Mouse (Mus musculus) right cerebral cortex, postnatal 14 days (tissue): Measurements from ENCODE around the gene Gatad2a.
A peak's percentile ranks its signal among the peaks of the same experiment; 100 is the strongest.

Experiments used
- DNase-seq: peaks from one replicate; pipeline ENCODE4 v3.0.0; 2022

Gene Gatad2a

DNA sequence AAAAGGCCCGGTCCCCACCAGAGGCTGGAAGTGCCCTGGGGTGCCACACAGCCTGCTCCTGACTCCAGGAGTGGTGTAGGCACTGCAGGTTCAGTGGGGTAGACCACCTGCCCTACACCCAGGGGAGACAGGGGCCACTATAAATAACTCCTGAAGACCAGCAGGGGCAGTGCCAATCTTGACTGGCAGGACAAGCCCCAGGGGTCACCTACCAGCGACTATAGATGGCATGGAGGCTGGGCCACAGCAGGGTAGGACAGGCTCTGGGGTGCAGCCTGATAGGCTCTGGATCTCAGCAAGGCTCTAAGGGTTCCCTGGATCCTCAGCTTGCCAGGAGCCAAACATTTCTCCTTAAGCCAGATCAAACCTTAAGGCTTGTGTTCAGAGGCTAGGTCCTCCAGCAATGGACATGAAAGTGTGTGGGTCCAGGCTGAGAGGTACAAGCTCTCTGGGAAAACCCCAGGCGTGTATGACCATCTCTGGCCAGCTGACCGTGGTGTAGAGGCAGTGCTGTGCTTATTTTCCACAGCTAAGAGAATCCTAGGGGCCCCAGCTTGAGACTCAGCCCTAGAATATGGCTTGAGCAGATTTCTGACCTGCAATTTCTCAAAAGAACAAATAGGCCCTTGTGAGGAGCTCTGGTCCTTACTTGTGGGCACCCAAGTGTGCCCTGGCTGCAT, 100.3 kb downstream of the Gatad2a start:
- no peak for DNase-seq

DNA sequence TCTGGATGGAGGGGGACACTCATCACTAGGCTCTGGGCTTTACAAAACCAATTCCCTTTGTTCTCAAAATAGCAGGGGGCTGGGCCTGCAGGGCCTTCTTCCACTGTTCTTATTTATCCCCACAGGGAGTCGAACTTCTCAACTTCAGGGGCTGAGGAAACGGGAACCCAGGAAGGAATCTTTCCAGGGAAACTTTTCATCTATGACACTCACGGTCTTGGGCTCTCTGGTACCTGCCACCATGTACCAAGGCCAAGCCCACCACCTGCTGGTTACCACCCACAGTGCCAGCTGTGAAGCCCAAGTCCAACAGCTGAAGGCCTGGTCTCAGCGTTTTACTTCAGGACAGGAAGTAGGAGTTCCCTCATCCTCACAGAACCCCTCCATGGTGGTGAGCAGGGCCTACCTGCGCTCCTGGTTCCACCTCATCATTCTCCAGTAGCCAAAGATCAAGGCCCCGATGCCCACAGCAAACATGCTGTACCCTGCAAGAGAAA, 101.3 kb downstream of the Gatad2a start:
- no peak for DNase-seq

DNA sequence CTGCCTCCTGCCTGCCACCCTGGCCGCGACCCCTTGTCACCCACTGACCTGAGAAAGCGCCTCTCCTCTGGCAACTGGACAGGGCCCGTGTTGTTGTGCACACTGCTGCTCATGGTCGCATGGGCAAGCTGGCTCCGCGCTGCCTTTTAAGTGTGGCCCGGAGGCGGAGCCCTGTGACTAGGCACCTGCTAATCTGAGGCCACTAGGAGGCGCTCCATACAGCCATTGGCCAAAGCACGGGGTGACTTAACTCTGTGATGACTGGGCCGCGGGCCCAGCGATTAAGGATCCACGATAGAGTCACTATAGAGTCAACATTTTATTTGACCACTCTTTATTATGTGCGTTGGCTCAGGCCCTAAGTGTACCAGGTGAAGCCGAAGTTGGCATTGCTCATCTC, 102.3 kb downstream of the Gatad2a start:
- DNase-seq, result peak; percentile 74

DNA sequence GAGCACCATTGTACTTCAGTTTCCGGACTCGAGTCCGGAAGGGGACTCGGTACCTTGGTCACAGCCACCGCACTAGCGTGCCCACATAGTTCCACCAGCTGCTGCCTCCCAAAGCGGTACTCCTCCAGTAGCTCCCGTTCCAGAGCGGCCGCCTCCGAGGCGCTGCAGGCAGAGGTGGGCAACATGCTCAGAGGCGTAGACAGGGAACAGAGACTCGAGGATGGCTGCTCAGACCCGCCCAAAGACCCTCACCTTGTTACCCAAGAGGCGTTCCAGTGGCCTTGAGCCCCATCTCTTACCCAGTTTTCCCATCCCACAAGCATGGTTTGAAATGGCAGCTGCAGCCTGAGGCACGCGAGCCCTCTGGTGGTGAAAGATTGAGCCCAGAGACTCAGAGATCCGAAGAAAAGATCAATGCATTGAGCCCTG, 105.4 kb downstream of the Gatad2a start:
- peak; percentile 70 for DNase-seq

DNA sequence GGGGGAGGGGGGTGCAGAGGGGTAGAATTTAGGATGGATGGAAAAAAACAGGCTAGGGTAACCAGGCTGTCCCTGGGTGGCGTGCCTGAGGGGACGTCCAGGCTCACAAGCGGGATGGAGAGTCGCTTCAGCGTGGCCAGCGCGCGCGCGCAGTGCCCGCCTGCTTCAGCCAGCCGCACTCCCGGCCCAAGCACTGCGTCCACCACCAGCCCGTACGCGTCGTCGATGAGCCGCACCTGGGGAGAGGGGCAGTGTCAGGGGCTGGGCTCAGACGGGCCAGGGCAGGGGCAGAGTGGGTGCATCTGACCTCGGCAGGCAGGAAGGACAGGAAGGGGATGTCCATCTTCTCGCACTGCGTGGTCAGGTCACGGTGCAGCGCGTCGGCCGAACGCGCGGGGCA, 107.3 kb downstream of the Gatad2a start:
- no peak for DNase-seq

DNA sequence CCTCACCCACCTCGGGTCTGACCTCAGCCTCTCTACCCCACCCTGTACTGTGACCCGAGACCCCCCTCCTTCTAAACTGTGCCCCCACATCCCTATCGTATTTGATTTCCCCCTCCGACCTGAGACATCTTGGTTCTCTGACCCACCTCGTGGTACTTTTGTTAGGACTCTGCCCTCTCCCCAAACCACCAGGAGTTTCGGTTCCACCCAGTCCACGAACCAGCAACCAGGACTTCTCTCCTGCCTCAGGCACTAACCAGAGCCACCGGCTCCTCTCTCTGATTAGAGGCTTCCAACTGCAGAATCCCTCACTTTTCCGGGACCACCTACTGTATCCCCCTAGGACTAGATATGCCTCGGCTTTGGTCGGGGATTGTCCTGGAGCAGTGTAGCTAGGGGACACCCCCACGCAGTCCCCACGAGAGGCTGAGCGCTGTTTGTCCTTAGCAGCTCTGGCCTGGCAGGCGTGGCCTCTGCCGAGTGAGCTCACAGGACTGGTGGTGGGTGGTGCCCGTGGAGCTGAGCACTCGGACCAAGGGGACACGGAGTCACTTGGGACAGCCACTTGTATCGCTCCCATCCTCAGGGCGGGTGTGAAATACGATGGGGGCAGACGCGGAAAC, 107.8 kb downstream of the Gatad2a start:
- DNase-seq, result no peak

DNA sequence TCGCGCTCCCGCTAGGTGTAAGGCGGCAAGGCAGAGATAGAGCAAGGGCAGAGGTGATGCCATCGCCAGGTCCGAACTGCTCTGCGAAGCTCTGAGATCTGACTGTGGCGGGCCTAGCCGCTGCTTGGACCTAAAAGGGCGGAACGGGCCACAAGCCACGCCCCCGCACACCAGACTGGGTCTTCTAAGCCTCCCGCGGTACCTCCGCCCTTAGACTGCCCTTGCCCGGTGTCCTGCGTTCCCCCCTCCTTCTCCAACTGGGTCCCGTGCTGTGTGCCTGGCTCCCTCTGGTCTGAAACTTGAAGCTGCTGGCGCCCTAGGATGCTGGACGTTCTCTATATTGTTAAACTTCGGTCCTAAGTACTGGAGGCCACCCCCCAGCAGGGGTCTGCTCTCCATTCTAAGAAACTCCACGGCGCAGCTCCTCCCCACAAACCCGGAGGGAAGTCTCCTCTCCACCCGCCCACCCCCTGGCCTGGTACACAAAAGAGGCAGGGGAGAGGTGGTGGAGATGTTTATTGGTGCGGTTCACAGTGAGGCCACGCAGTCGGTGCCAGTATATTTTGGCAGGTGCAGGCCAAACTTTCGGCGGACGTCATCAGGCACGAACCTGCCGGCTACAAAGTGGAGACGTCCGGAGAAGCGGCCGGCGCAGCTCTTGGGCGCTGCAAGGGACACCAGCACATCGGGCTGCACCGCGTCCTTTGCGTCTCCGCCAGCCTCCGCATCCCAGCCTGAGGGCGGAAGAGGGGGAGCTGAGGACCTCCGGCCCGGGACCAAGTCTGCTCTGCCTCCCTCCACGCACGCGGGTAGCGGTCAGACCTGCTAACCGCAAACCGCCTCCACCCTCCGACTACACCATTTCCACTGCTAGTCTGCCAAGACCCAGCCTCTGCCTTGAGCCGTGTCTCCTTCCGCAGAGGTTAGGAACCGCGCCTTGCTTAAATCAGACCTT, 108.6 kb downstream of the Gatad2a start, which contains the start of gene Cilp2:
Gene Cilp2, minus strand, starts transcription at position 399 of the 955 bp plus-strand sequence.
- no peak for DNase-seq

DNA sequence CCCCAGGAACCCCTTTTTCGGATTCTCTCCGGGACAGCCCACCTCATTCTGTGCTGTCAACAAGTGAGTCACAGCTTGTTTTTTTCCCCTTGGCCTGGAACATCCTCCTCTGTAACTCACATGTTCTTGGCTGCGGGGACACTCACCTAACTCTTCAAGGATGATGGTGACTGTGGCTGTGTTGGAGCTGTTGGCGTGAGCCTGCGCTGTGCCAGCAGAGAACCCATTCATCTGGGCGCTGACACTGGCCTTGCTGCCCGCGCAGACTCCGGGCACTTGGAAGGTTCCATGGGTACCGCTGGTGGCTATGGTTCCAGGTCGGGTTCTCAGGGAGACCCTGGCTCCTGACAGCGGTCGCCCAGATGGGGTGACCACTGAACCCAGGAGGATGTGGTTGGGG, 112.0 kb downstream of the Gatad2a start:
- DNase-seq, result no peak

DNA sequence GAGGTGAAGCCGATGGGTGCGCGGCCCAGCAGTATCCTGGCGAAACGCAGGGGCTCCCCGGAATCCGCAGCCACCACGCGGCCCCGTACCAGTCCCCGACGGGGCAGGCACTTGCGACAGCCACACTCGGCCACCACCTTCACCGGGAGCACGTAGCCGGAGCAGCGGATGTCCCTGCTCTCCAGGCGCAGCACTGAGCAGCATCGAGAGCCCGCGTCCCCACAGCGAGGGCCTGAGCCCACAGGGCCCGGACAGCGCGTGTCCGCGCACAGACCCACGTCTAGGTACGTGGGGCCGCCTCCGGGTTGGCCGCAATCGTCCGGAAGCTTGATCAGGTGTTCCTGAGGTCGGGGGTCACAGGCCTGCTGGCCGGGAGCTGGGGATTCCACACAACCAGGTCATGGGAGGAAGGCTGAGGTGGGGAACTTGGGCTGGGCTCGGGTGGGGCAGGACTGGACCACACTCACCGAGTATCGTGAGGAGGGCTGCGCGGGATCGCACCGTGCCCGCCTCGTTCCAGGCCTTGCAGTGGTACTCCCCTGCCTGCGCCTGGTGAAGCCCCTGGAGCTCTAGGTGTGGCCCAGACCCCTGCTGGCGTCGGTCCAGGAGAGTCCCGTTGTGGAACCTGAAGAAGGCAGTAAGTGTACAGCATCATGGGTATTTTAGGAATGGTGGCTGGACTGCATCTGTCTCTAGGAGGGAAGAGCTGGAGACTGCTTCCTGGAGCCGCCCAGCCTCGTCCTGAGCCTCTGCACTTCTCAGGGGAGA, 113.2 kb downstream of the Gatad2a start:
- no peak for DNase-seq

DNA sequence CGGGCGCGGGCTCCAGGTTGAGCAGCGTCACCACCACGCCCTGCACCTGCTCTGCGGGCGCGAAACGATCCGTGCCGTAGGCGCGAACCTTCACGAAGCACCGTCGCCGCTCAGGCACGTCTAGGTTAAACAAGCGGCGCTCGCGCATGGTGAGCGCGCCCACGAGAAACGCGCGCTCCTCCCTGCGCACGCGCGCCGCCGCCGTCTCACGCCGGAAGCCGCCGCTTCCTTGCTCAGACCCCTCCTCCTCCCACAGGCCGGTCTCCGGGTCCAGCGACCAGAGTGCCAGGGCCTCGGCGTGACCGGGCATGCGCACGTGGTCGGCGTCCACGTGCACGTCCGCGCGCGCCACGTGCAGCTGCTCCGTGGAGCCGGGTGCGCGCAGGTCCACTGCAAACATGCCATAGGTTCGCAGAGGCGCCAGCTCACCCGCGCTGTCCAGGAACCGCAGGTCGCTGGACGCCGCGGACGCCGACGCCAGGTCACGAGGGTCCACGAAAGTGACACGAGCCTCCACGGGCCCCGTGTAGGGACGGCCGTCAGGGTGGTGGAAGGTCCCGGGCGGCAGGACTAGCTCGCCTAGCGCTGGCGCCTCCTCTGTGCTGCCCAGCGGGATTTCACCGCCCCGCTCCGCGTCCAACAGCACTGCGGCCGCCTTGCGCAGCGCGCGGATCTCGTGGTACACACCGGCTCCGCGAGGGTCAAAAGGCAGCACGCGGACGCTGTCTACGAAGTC, 114.0 kb downstream of the Gatad2a start:
- DNase-seq, result peak; percentile 75

DNA sequence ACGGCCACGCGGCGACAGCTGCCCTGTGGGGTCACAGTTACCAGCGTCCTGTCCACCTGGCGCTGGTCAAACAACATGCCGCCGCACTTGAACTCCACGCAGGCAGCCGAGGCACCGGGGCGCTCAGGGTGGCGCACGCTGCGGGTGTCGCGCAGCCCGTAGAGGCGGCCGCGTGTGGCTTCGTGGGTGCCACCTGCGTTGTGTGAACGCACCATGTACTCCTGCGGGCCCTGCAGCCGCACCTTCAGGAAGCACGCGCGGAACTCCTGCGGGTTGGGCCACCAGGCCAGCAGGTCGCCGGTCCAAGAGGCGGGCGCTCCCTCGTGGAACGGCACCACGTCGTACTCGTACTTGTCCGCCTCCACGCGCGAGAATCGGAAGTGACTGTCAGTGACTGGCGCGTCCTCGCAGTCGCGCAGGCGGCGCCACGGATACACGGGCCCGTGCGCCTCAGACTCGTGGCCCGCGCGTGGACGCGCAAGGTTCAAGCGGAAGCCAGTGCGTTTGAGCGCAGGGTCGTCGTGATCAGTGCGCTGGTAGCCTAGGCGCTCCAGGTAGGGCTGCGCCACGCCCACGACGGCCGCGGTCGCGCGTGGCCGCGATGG, 114.8 kb downstream of the Gatad2a start:
- no peak for DNase-seq

DNA sequence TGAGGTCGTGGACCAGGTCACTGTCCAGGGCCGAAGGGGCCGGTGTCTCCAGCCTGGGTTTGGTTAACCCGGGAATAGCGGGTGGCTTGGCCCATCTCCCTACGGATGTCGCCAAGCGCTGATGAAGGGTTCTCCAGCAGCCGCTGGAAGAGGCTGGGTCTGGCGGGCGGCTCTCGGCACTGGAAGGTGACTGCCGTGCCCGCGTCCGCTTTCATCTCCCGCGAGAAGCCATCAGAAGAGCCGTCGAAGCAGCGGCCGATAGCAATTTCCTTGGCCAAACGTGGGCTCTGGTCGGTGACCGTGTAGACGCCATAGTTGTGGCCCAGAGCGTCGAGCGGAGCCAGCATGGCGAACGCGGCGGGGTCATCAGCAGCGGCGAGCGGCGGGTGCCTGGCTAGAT, 115.3 kb downstream of the Gatad2a start:
- no peak for DNase-seq

DNA sequence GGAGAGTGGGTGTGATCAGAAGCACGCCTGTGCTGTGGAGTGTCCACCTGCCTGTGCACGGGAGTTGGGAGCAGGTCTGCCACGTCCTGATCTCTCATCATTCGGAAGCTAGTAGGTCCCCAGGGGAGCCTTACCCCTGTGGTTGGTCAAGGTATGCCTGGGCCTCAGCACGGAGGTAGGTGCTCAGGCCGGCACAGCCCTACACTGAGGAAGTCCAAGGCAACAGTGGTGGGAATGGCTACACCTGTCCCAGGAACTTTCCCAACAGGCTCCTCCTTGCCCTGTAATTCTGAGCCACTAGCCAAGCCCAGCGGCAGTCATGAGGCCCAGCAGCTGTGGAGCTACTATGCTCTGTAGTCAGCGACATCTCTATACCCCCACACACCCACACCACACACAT, 116.5 kb downstream of the Gatad2a start:
- no peak for DNase-seq

DNA sequence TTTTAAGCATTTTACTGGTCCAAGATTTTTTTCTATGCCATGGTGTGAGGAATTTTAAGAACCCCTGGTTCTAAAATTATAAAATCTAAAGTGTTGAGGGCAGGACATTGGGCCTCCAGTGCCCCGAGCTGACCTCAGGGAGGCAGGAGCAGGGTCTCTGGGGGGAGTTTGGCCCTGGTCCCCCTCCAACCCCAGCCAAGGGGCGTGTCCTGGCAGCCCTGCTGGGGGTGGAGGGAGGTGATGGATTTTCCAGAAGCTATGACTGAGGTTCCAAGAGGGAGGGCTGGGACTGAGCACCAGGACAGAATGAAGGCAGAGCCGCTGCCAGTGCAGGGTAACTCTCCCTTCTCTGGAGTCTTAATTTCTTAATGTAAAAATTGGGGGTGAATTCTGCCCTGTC, 118.2 kb downstream of the Gatad2a start:
- no peak for DNase-seq

DNA sequence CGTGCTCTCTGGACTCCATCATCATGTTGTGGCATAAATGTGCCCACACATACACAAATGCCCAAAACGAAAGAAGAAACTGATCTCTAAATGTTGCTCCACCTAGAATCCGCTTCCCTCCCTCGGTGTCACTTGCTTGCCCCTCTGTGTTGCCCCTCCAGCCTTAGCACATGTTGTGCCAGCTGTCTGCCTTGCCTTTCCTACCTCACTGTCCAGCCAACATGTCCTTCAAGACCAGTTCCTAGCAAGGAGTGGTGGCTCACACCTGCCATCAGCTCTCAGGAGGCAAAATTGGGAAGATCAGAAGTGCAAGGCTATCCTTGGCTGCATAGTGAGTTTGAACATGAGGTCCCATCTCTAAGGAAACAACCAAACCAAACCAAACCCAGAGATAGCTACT, 118.8 kb downstream of the Gatad2a start:
- no peak for DNase-seq

DNA sequence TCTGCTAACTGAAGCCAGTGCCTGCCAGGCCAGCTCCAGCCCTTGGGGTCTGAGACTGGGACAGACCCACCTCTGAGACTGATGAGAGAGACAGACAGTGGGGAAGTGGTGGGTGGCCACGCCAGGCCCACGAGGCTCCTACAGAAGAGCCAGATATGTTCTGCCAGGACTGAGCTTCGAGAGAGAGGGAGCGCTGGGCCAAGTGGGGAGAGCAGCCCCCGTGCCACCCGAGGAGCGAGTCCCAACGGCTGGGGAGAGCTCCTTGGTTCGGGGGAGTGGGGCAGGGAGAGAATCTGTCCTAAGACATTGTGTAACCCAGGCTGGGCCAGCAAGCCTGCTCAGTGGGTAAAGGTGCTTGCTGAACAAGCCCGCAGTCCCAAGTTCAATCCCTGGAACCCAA, 119.2 kb downstream of the Gatad2a start:
- no peak for DNase-seq

DNA sequence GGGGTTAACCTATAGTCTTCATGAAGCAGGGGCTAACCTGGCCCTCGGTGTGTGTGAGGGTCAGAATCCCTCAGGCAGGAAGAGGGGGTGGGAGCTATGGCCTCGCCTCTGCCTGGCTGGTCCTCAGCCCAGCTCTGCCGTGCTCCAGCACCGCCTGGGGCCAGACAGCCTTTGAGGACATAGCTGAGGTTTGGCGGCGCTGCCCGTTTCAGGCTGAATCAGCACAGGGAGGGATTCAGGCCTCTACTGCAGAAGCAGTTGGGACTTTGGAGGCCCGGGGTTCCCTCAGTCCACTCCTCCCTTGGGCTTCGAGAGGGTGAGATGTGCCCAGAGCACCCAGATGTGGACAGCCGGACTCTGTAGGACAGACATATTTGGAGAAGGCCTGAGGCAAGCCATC, 120.1 kb downstream of the Gatad2a start:
- DNase-seq, result no peak

DNA sequence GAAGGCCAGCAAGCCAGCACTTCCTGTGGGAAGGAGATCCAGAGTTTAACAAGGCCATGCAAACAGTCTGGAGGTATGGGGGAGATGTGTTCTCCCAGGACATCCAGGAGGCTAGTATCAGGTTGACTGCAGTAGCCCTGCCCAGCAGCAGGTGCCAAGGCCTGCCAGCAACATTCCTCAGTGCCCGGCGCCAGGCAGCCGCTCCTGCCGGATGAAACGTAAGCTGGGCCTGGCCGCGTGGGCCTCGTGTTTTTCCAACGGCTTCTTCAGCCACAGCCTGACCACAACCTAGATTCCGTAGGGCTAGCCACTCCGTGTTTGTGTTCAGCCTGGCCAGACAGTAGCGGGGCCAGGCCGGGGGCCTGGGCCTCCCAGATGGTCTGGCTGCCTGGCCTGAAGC, 121.5 kb downstream of the Gatad2a start:
- no peak for DNase-seq

DNA sequence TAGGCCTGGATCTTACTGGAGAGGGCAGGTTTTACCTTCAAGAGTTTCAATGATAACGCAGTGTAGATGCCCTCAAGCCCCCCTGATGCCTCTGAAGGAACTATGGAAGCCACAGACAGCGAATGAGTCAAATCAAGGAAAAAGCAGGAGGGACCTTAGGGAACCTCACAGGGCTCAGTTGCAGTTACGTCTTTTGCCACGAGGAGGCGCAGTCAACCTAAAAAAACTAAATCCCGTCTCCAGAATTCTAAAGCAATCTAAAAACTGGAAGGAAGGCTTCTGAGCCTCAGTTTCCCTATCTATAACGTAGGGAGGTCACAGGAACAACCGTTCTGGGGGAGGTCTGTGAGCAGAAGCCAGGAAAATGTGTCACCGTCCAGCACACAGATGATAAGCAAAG, 122.0 kb downstream of the Gatad2a start:
- peak; percentile 62 for DNase-seq

DNA sequence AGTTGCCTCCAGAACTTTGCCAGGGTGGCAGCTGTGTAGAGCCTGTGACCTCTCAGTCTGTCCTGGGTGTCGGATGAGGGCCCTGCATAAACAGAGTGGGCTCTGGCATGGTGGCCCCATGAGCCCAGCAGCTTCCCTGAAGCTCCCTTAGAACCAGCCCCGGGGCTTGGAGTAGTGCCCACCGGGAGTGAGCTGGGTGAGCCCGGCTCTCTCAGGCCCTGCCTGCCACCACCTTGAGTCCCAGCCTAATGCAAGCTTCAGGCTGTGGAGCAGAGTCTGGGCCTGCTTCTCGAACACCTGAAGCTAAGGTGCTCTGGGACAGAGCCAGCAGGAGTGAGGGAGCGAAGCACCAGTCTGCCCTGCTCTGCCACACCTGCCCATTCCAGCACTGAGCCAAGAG, 125.3 kb downstream of the Gatad2a start:
- DNase-seq, result no peak

DNA sequence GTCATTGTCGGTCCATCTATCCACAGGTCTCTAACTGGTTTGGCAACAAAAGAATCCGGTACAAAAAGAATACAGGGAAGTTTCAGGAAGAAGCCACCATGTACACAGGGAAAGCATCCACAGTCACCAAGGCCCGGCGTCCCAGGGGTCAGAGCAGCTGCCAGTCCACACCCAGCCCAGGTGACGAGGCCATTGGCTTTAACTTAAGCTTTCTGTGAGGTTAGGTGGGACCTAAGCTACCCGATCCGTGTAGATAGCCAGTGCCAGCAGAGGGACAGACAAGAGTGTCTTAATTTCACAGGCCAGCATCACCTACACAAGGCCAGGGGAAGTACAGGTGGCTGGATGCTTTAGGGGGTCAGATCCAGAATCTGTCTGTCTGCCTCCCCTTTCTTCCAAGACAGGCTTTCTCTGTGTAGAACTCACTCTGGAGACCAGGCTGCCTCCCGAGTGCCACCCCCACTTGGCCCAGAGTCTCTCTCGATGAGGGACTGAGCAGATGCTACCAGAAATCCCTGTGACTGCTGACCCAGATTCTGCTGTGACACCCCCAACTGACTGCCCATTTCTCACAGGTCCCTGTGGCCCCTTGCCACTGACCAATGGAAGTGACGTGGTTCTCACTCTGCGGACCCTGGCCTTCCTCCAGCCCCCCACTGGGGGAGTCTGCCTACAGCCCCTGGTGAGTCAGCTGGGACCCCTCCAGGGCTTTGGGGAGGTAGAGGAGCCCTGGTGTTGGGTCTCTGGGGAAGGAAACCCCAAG, 126.0 kb downstream of the Gatad2a start:
- no peak for DNase-seq
